Mouse (Mus musculus): ENCODE results near the gene Slc9c1. TPM values are rescaled to one million over a fixed set of nuclear protein-coding genes. Genes with fewer than 3 reads are reported as not detected.
"Not testable (repeated sequence)": the region's sequence is repeated elsewhere in the genome, so short reads cannot be mapped to it uniquely, and the experiment has no call there.

Gene Slc9c1
- not detected for total RNA-seq (2022)

- DNase-seq (ENCODE audit: low spot score in 2 of 2), result no peak
Observed at GRCm38 (mm10) chr16:45535009-45535408, at the start of gene Slc9c1. Gene Slc9c1 (plus strand): TSS chr16:45535309.

GRCm38 (mm10) chr16:45492927-45493326 is 42.2 kb upstream of the Slc9c1 start, which contains the start of gene Gm609:
Gene Gm609 (minus strand): TSS chr16:45492969.
- DNase-seq (ENCODE audit: low spot score in 2 of 2), result no peak

- DNase-seq (ENCODE audit: low spot score in 2 of 2), result no peak
Observed at GRCm38 (mm10) chr16:45495326-45495725, 39.8 kb upstream of the Slc9c1 start.

GRCm38 (mm10) chr16:45525551-45525950 is 9.6 kb upstream of the Slc9c1 start:
- DNase-seq (ENCODE audit: low spot score in 2 of 2), result no peak

- DNase-seq (ENCODE audit: low spot score in 2 of 2), result no peak
Observed at GRCm38 (mm10) chr16:45531950-45532349, 3.2 kb upstream of the Slc9c1 start, which contains the start of gene Gm17783. Gene Gm17783 (minus strand): TSS chr16:45532050.

GRCm38 (mm10) chr16:45538342-45538741 is 3.2 kb downstream of the Slc9c1 start:
- not testable (repeated sequence) for DNase-seq (ENCODE audit: low spot score in 2 of 2)

GRCm38 (mm10) chr16:45542108-45542507 is 7.0 kb downstream of the Slc9c1 start:
- DNase-seq (ENCODE audit: low spot score in 2 of 2), result no peak

- no peak for DNase-seq (ENCODE audit: low spot score in 2 of 2)
Observed at GRCm38 (mm10) chr16:45544341-45544740, 9.2 kb downstream of the Slc9c1 start.

GRCm38 (mm10) chr16:45547982-45548381 is 12.9 kb downstream of the Slc9c1 start:
- no peak for DNase-seq (ENCODE audit: low spot score in 2 of 2)

GRCm38 (mm10) chr16:45551579-45551978 is 16.5 kb downstream of the Slc9c1 start:
- no peak for DNase-seq (ENCODE audit: low spot score in 2 of 2)

GRCm38 (mm10) chr16:45561747-45562146 is 26.6 kb downstream of the Slc9c1 start:
- DNase-seq (ENCODE audit: low spot score in 2 of 2), result no peak

- no peak for DNase-seq (ENCODE audit: low spot score in 2 of 2)
Observed at GRCm38 (mm10) chr16:45572307-45572706, 37.2 kb downstream of the Slc9c1 start.

GRCm38 (mm10) chr16:45579883-45580282 is 44.8 kb downstream of the Slc9c1 start:
- no peak for DNase-seq (ENCODE audit: low spot score in 2 of 2)

- DNase-seq (ENCODE audit: low spot score in 2 of 2), result no peak
Observed at GRCm38 (mm10) chr16:45582512-45582911, 47.4 kb downstream of the Slc9c1 start.

- DNase-seq (ENCODE audit: low spot score in 2 of 2), result no peak
Observed at GRCm38 (mm10) chr16:45593656-45594055, 58.5 kb downstream of the Slc9c1 start.

- no peak for DNase-seq (ENCODE audit: low spot score in 2 of 2)
Observed at GRCm38 (mm10) chr16:45595494-45595893, 60.4 kb downstream of the Slc9c1 start.

GRCm38 (mm10) chr16:45608481-45608954 is 73.4 kb downstream of the Slc9c1 start:
- DNase-seq (ENCODE audit: low spot score in 2 of 2), result no peak

- DNase-seq (ENCODE audit: low spot score in 2 of 2), result no peak
Observed at GRCm38 (mm10) chr16:45609300-45609699, 74.2 kb downstream of the Slc9c1 start.

- DNase-seq (ENCODE audit: low spot score in 2 of 2), result no peak
Observed at GRCm38 (mm10) chr16:45610267-45610666, 75.2 kb downstream of the Slc9c1 start, which contains the start of gene Gcsam. Gene Gcsam (plus strand): TSS chr16:45610380.

- DNase-seq (ENCODE audit: low spot score in 2 of 2), result no peak
Observed at GRCm38 (mm10) chr16:45613247-45613646, 78.1 kb downstream of the Slc9c1 start.

- DNase-seq (ENCODE audit: low spot score in 2 of 2), result no peak
Observed at GRCm38 (mm10) chr16:45615944-45616343, 80.8 kb downstream of the Slc9c1 start.

- DNase-seq (ENCODE audit: low spot score in 2 of 2), result no peak
Observed at GRCm38 (mm10) chr16:45619751-45620375, 84.8 kb downstream of the Slc9c1 start.

GRCm38 (mm10) chr16:45623230-45623629 is 88.1 kb downstream of the Slc9c1 start:
- no peak for DNase-seq (ENCODE audit: low spot score in 2 of 2)

Data from gastrocnemius, adult 8-10 months (tissue).